Mouse (Mus musculus) liver, embryonic 14.5 days (tissue): ENCODE data around the gene Zbtb44.

Experiments
- CTCF ChIP-seq: IDR thresholded peaks from 2 replicates; pipeline ENCODE4 v1.5.1; 2016; ENCODE audit warnings: antibody characterized with exemption, low read depth, control low read depth
- EP300 ChIP-seq: IDR thresholded peaks from 2 replicates; pipeline ENCODE4 v1.6.1; 2016; ENCODE audit warnings: antibody characterized with exemption, low read depth

- TF ChIP-seq CTCF = no peak
- TF ChIP-seq EP300 = no peak
Observed at GRCm38 (mm10) chr9:31050208-31050607, 19.8 kb downstream of the Zbtb44 start.
